Mouse (Mus musculus) cortical plate, adult 2 months (tissue): Measurements from ENCODE around the gene Eea1.

ENCODE experiments used
- CTCF ChIP-seq: fragments of 200-500 bp; IDR thresholded peaks from 2 replicates; pipeline ENCODE4 v1.5.1; 2011; ENCODE audit warnings: mild to moderate bottlenecking, control low read depth, low read length; ENCODE audit not compliant: insufficient read depth; ENCODE audit errors: extremely low read depth
- POLR2A ChIP-seq: fragments of 200-500 bp; IDR thresholded peaks from 2 replicates; pipeline ENCODE4 v1.6.1; 2011; ENCODE audit warnings: mild to moderate bottlenecking, low read length, control low read depth; ENCODE audit not compliant: insufficient read depth; ENCODE audit errors: extremely low read depth

- TF ChIP-seq CTCF (no peak), POLR2A (no peak)
Observed at GRCm38 (mm10) chr10:96075880-96076279, 135.4 kb downstream of the Eea1 start.
